Mouse (Mus musculus) ovary, postnatal 36 days (tissue): ENCODE measurements at regions not wholly inside any gene's neighbourhood (a gene's known extent, or its start where the extent isn't known, plus 50 kb on each side); places are given as distances from the start of the nearest gene placed in this dataset.

ENCODE experiments used
- DNase-seq: peaks from one replicate; pipeline ENCODE4 v3.0.0; 2022; ENCODE audit warnings: low spot score, mixed read lengths

- DNase-seq = no peak
Measured at GRCm38 (mm10) chr9:23025247-23025646, 197.6 kb upstream of the Bmper start.

DNA sequence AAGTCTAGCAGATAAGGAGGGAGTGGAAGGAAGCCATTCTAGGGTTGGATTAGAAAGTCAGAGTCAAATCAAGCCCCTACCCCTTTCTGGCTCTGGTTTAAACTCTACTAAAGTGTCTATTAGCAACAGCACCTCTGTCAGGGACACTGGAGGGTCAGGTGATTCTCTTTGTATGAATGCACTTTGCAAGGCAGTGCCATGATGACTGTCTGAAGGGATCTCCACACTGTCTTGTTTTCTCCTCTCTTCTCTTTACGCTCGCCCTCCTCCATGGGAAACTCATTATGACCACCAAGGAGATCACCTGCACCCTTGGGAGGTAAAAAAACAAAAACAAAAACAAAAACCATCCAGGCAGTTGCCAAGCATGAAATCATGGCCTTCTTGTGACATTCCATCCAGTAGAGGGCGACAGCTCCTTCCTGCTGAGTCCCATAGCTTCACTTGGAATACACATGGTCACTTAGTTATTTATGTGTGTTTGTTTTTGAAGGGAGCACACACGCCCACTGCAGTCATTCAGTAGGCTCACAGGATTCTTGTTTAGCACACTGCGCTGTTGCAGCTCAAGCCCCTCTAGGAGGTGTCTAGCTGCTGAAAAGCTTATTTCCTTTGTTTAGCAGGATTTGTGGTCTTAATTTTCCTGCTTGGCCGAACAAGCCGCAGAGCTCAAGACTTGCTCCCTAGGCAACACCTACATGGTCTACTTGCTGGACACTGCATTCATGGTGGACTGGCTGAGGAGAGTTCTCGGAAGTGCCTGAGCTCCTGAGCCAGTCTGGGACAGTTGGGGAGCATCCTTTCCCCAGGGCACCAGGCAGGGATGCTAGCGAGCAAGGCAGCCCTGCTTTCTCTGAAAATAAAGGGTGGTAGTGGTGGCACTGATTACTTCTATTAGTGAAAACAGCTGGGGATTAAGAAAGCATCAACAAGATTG is 195.2 kb upstream of the Bmper start:
- peak; percentile 37 for DNase-seq

DNA sequence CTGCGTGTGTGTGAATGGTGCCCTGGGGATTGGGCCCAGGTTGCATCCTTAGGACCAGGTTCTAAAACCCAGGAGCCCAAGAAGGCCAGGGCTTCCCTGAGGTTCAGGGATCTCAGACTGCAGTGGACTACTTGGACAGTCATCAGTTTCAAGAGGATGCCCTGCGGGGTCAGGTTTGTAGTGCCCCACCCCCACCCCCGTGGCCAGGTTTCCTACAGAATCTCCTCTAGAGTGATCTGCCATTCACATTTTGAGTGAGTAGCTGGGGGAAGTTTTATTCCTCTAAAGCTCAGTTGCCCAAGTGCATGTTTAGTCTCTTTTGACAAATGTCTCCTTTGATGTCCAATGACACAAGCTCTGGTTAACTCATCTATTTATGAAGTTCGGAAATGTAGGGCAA is 193.5 kb upstream of the Bmper start:
- DNase-seq = no peak

GRCm38 (mm10) chr9:23030138-23030537 is 192.7 kb upstream of the Bmper start:
- no peak for DNase-seq

- no peak for DNase-seq
Measured at GRCm38 (mm10) chr9:23030546-23030945, 192.3 kb upstream of the Bmper start.

GRCm38 (mm10) chr9:23031916-23032315 is 191.0 kb upstream of the Bmper start:
- DNase-seq = no peak

DNA sequence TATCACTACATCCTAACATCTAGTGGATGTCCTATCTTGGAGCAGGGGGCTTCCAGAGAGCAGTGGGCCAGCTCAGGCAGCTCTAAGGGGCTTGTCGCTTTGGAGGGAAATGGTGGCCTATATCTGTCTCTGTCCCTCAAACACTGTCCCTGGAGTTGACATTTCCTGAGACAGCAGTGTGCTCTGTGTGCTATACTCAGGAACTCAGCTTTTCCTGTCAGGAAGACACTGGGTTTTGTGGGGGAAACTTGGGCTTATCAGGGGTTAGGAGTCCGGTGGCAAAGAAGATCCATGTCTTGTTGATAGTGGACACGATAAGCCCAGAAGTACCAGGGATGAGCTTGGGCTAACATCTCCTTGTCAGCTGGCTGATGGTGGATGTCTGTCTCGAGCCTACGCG is 187.6 kb upstream of the Bmper start:
- no peak for DNase-seq

GRCm38 (mm10) chr9:23035901-23036610 is 186.8 kb upstream of the Bmper start:
- no peak for DNase-seq

DNA sequence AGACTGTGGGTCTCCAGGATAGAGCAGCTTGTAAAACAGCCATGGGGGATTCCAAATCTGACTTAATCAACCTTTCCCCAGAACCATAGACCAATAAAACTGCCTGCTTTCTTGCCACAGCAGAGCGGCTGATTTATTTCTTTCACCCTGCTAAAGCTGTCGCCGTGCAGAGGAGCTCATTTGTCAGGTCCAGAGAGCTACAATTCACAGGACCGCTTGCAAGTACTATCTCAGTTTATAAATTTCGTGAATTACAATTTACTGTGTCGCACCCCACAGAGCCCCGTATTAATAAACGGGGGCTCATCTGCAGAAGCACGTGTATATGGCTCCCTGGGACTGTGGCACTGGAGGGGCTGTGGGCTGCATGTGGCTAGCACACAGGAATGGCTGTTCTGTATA is 185.4 kb upstream of the Bmper start:
- no peak for DNase-seq

DNA sequence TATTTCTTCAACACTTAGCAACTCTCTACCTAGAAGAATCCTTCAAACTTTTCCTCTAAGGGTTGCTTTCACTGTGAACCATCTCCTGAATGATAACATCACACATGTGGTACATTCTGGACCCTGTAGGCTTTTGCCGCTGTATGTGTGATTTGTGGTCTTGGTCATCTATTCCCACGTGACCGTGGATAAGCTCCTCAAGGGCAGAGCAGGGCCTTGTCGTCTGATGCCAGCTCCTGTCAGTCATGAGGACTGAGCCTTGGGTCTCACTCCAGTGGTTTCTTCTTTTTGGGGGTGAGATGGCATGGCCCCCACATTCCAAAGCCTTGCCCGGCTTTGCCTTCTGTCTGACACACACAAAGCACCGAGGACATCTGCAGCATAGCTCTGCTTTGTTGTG is 183.3 kb upstream of the Bmper start:
- no peak for DNase-seq

- no peak for DNase-seq
Measured at GRCm38 (mm10) chr9:23041025-23041424, 181.9 kb upstream of the Bmper start.

- DNase-seq = no peak
Measured at GRCm38 (mm10) chr9:23041537-23042472, 181.1 kb upstream of the Bmper start.

DNA sequence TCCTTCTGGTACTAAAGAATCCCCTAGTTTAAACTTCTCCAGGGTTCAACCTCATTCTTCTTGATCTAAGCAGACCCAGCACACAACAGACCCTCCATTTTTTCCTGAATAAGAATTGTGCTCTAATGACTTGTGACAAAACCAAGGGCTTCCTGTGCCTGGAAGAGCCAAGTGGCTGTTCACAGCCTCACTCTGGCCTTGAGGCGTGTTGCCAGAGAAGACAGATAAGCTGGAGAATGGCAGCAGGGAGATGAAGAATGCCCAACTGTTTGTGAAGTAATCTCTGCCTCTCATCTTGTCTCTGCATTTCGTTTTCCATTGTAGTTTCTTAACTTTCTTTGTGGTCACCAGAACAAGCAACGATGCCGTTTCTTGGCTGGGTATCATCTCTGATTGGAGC is 179.9 kb upstream of the Bmper start:
- no peak for DNase-seq

DNA sequence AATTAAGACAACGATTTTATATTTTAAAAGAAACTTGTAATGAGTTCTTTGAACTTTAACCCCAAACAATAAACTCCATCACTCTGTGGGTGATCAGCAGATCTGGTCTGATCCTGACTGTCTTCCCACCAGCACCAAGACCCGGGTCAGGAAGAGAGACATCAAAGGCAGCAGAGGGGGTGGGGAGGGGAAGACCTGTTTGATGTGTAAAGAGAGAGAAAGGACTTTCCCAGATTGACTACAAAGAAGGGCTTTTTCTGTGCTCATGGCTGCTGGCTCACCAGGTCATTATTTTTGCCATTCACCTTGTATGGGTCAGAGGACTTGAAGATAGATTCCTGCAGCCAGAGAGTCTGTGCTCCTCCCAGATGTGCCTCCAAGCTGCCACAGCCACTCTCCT is 177.4 kb upstream of the Bmper start:
- DNase-seq = no peak

- no peak for DNase-seq
Measured at GRCm38 (mm10) chr9:23050751-23051150, 172.1 kb upstream of the Bmper start.

GRCm38 (mm10) chr9:23059526-23059925 is 163.3 kb upstream of the Bmper start:
- DNase-seq = no peak

DNA sequence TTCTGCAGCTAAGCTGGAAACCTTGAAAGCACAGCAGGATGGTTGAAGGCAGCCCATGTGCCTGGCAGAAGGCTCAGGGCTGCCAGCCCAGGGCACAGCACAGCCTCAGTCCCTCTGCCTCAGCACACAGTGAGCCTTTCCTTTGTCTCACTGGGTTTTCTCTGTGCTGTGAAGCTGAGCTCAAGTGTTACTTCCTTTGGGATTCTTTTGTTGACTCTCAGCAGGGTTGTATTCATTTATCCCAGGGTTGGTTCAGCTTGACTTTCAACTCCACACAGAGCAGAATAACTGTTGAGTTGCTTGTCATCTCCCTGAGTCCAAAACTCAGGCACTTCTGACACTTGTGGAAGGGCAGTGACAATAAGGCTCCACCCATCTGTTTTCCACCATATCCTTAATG is 162.3 kb upstream of the Bmper start:
- no peak for DNase-seq

DNA sequence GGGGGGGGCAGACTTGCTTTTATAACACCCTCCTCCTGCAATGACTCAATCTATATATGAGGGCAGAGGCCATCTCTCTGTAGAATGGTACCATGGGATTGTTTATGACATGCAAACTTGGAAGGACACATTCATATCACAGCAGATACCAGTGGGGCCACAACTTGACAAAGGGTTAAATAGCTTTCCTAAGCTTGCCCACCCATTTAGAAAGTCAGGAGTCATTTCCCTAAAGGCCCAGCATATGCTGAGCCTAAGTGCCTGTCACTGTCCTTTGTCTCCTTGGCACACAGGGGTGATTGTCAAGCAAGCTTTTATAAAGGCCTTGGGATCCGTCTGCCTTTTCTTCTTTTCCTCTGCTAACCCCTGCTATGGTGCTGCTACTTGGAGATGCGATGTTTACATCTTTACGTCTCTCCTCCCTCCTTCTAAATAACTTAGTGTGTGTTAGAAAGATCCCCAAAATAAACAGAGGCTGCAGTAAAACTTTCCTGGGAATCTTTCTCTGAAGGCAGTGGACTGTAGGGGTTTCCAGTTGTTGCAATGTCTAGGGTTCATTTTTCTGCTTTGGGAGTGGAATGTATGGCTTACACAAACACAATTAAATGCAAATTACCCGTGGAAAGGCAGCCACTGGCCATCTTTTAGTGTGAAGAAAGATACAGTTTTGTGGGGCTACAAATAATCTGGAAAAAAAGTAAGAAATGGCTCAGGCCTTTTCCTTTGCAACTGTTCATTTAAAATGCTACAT is 161.5 kb upstream of the Bmper start:
- DNase-seq = no peak

GRCm38 (mm10) chr9:23062057-23062655 is 160.7 kb upstream of the Bmper start:
- DNase-seq = no peak

GRCm38 (mm10) chr9:23062656-23063444 is 160.0 kb upstream of the Bmper start:
- peak; percentile 36 for DNase-seq
